Mouse (Mus musculus) mouse trophoblast stem cell (cell line): ENCODE data around the gene Nxpe4.
"Not testable (repeated sequence)": the region's sequence is repeated elsewhere in the genome, so short reads cannot be mapped to it uniquely, and the experiment has no call there.

Experiments
- in situ Hi-C, 2 experiments: fragments of 300-500 bp; cut with MseI, MboI; formaldehyde crosslinking; loops; 2 replicates in 1 of 2; 3 replicates in 1 of 2; pipeline ENCODE4 v1.15.1; 2025

Nxpe4 gene

GRCm38 (mm10) chr9:48161505-48162192 is at the start of gene Nxpe4:
Gene Nxpe4, plus strand, starts transcription at chr9:48162023.
- in situ Hi-C loops: no loop called here

GRCm38 (mm10) chr9:48126815-48127214 is 35.0 kb upstream of the Nxpe4 start:
- in situ Hi-C loops: no loop called here

- in situ Hi-C loops: no loop called here
Measured at GRCm38 (mm10) chr9:48137507-48137906, 24.3 kb upstream of the Nxpe4 start.

DNA sequence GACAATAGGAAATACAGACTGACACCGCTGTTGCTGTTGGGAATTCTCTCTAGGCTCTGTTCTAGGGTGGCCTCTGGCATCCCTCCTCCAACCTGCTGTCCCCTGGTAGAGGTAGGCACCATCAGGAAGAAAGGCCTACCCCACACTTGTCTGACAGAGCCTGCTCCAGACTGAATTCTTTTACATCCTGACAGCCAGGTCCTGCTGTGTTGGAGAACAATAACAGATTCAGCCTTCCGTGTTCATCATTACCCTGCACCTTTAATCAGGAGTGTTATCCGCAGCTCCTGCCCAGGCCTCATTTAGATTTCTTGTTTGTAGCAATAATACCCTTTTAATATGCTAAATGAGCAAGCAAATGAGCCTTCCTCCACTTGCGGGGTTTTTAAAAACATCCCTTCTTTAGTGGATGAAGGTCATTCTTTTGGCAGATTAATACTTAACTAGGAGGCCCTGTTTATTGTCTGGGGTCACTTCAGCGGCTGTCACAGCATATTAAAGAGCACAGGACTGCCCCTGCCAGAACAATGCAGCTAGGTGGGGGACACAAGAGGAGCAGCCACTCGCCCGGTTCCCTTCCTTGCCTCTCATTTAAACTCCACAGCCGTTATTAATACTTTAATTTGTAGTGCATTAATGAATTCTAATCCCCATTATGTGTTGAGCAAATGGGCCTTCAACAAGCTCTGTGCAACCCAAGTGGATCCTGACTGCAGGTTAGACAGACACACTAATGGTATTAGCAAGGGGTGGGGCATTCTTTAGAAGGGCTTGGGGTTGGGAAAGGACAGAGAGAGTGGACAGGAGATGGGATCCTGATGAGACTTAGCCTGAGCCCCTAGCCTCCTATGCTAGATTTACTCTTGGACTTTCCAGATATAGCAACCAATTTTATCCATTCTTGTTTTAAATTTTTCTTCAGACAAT is 21.1 kb upstream of the Nxpe4 start:
- in situ Hi-C loops: no loop called here

DNA sequence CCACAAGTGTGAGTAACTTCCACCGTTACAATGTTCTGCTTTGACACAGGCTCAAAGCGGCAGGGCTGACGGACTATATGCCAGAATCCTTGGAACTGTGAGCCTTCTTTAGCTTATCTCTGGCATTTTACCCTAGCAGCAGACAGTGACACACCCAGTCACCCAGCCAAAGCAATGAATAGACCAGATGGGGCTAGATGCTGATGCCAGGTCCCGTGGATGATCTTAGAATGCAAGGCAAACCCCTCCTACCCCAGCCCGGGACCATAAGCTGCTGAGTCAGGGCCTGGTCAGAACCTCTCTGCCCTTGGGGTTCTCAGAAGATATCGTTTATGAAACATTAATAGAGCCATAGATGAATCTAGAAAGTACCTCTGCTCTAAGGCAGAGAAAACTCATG is 19.2 kb upstream of the Nxpe4 start:
- in situ Hi-C loops: no loop called here

GRCm38 (mm10) chr9:48146761-48147160 is 15.1 kb upstream of the Nxpe4 start:
- in situ Hi-C loops: no loop called here

DNA sequence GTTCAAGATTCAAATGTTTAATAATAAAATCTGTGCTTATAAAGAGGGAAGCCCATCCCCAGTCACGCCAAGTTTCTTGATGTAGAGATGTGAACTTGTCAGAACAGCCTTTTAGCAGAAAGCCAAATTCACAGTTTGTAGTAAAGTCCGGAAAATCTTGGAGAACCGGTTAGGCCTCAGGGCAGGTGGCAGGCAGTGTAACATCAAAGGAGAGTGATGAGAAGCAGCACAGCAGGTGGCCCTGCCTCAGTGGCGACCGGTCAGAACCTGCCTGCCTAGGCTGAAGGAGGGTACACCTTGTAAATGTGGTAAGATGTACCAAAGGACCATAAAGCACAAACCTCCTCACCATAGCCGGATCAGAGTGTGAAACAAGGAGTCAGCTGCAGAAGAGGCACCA is 4.7 kb downstream of the Nxpe4 start:
- in situ Hi-C loops: not testable (repeated sequence)

- in situ Hi-C loops: no loop called here
Measured at GRCm38 (mm10) chr9:48176764-48177163, 14.9 kb downstream of the Nxpe4 start.

GRCm38 (mm10) chr9:48181300-48181699 is 19.5 kb downstream of the Nxpe4 start:
- in situ Hi-C loops: no loop called here

DNA sequence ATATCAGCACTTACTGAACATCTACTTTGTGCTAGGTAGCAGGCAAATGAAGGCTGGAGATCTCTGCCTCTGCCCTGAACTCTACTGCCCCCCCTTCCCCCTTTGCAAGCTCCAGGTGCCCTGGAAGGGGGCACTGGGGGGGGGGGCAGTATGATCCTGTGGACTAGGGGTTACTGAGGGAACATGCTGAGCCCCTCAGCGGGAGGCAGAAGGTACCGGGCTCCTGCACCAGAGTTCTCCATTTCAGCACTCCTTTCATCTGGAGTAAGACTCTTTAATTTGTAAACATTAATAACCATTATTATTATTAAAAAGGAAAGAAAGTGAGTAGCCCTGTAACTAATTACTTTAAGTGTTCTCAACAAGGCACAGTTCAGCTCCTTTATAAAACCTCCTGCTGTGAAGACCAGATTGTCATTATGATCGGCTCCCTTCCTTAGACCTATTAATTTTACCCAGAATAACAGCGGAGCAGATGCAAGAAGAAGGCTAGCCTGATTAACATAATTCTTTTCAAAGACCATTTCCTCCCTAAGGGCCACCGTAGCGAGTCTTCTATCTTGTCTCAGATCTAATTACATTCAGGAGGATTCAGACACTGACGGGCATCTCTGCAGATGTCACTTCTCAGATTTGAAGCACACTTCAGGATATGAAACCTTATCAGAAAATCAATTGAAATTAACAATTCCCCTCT is 21.0 kb downstream of the Nxpe4 start:
- in situ Hi-C loops: no loop called here

GRCm38 (mm10) chr9:48184319-48184718 is 22.5 kb downstream of the Nxpe4 start:
- in situ Hi-C loops: no loop called here

GRCm38 (mm10) chr9:48188854-48189253 is 27.0 kb downstream of the Nxpe4 start:
- in situ Hi-C loops: no loop called here

GRCm38 (mm10) chr9:48197458-48197884 is 35.6 kb downstream of the Nxpe4 start:
- in situ Hi-C loops: no loop called here

- in situ Hi-C loops: no loop called here
Measured at GRCm38 (mm10) chr9:48210970-48211369, 49.1 kb downstream of the Nxpe4 start.

GRCm38 (mm10) chr9:48211912-48212311 is 50.1 kb downstream of the Nxpe4 start:
- in situ Hi-C loops: no loop called here

DNA sequence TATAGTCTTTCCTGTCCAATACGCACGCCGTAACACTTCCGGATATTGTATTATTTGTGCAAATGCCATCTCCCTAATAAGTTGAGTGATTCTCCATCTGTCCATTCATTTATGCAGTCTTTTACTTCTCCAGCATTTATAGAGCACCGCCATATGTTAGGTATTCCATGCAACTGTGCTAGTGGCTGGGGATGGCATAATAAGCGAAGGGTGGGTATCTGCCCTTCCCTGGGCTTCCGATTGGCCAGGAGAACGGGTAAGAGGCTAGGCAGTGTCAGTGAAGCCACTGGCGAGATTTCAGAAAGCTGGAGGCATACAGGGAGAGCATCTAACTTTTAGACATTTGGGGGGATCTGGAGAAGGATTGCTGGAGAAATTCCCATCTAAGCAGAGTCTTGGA is 52.9 kb downstream of the Nxpe4 start:
- in situ Hi-C loops: no loop called here

DNA sequence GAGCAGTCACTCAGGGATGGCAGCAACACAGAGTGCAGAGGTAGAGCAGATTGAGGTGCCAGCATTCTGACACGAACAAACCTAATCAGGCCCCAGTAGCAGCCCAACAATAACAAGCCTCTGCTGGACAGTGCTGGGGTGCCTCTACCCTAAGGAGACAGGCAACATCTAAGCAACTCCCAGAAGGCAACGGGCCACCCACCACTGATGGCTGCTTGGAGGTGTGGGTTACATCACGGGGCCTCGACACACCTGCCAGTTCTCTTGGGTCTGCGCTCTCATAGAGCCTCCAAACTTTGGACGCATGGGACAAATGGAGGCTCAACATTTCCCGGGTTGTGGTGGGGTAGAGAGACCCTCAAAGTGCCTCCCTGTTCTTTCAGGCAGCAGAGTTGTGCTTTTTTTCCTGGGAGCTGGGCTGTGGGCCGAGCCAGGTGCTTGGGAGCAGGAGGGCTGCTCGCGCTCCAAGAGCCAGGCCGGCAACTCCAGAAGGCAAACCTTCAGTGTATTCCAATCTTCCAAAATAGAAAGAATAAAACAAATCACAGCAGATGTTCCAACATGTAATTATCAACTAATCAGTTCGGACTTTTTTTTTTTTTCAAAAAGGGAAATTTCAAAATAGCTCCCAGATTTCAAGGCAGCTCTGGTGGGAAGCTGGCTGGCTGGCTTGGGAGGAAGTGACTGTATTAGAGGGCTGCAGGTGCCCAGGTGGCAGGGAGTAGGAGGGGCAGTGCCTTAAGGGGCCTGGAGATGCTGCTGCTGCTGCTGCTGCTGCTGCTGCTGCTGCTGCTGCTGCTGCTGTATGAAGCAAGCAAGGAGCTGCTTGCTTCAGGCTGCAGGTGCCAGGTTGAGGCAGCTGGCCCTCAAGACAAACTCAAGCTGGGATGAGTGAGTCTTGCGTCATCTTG is 54.5 kb downstream of the Nxpe4 start:
- in situ Hi-C loops: no loop called here

GRCm38 (mm10) chr9:48230706-48231105 is 68.9 kb downstream of the Nxpe4 start:
- in situ Hi-C loops: no loop called here

DNA sequence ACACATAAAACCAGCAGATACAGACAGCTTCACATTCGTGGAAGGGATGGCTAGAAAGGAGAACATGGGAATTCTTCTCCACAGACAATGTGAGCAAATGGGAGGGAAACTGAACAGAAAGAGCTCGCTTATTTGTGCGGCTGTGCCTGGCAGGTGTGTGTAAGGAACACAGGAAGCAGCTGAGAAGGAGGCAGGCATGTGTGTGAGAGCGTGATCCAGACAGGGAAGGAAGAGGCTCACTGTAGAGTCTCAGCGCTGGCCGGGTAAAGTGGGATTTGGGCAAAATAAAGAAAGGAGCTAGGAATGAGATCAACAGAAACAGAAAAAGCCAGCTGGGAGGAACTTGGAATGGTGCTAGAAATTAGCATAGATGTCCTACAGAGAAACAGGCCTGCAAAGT is 74.6 kb downstream of the Nxpe4 start:
- in situ Hi-C loops: no loop called here

GRCm38 (mm10) chr9:48238153-48238755 is 76.4 kb downstream of the Nxpe4 start:
- in situ Hi-C loops: no loop called here

DNA sequence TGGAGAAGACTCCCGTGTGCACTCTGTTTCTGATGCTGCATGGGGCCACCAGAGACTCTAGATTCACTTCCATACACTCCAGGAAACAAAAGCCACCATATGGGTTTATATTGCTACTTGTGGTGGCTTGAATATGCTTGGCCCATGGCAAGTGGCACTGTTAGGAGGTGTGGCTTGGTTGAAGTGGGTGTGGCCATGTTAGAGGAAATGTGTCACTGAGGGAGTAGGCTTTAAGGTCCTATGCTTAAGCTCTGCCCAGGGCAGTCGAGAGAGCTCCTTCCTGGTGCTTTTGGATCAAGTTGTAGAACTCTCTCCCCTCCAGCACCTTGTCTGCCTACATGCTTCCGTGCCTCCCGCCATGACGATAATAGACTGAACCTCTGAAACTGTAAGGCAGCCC is 77.6 kb downstream of the Nxpe4 start:
- in situ Hi-C loops: no loop called here
